Mouse (Mus musculus): ENCODE data around the gene Tecta. TPM values are rescaled to one million over a fixed set of nuclear protein-coding genes. Genes with fewer than 3 reads are reported as not detected.

The Tecta gene
- polyA plus RNA-seq, 1 experiment from 2014 or later: 0.09 TPM

DNA sequence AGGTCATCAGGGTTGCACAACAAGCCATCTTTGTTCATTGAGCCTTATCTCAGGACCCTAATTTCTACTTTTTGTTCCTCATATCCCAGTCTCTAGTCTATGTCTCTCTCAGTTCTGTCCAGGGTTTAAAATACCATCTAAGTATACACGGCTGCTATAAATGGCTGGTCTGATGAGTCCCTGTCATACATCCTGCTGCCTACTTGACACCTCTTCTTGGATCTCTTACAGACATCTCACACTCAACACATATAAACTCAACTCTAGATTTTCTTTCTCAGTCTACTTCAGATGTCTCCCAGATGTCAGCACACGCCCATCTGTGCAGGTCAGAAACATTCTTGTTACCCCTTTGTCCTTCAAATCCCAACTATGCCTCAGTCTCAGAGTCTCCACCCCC, 78.3 kb downstream of the Tecta start:
- no peak for DNase-seq (ENCODE audit: low spot score)

GRCm38 (mm10) chr9:42320616-42321015, 79.1 kb downstream of the Tecta start:
- no peak for DNase-seq (ENCODE audit: low spot score)

- no peak for DNase-seq (ENCODE audit: low spot score)
Measured at GRCm38 (mm10) chr9:42318455-42318987, 81.2 kb downstream of the Tecta start.

GRCm38 (mm10) chr9:42317337-42317736, 82.4 kb downstream of the Tecta start:
- DNase-seq (ENCODE audit: low spot score): no peak

DNA sequence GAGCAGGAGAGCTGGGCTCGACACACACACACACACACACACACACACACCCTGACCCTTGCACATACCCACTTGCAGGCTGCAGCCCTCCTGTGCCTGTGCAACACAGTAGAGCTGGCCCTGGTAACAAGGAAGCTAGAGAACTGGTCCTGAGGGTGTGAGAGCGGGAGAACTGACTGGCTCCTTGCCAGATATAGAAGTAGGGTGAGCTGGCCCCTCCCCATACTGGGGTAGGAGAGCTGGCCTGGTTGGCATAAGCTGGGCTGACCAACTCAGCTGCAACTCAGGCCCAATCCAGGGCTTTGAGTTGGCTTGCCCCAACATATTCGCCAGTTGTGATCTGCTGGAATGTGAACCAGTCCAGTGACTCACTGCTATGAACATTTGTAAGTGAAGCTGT, 83.9 kb downstream of the Tecta start:
- no peak for DNase-seq (ENCODE audit: low spot score)

GRCm38 (mm10) chr9:42314959-42315358, 84.8 kb downstream of the Tecta start:
- DNase-seq (ENCODE audit: low spot score): peak; percentile 30

GRCm38 (mm10) chr9:42314388-42314787, 85.3 kb downstream of the Tecta start:
- DNase-seq (ENCODE audit: low spot score): no peak

DNA sequence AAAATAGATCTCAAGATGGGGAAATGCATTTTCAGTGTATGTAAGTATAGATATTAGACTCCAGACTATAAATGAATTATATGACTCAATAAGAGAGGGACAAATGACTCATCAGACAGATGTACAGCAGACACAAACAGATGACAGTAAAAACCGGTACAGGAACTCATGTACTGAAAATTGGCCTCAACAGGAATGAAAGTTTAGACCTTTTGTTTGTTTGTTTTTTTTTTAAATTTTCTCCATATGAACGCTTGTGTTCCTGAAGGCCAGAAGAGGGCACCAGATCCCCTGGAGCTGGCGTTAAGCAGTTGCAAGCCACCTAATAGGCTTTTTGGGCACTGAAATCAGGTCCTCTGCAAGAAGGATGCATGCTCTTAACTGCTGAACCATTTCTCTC, 85.9 kb downstream of the Tecta start:
- no peak for DNase-seq (ENCODE audit: low spot score)

GRCm38 (mm10) chr9:42311311-42311710, 88.4 kb downstream of the Tecta start:
- DNase-seq (ENCODE audit: low spot score): no peak

GRCm38 (mm10) chr9:42303894-42304293, 95.8 kb downstream of the Tecta start:
- no peak for DNase-seq (ENCODE audit: low spot score)

- no peak for DNase-seq (ENCODE audit: low spot score)
Measured at GRCm38 (mm10) chr9:42301082-42301633, 98.6 kb downstream of the Tecta start.

DNA sequence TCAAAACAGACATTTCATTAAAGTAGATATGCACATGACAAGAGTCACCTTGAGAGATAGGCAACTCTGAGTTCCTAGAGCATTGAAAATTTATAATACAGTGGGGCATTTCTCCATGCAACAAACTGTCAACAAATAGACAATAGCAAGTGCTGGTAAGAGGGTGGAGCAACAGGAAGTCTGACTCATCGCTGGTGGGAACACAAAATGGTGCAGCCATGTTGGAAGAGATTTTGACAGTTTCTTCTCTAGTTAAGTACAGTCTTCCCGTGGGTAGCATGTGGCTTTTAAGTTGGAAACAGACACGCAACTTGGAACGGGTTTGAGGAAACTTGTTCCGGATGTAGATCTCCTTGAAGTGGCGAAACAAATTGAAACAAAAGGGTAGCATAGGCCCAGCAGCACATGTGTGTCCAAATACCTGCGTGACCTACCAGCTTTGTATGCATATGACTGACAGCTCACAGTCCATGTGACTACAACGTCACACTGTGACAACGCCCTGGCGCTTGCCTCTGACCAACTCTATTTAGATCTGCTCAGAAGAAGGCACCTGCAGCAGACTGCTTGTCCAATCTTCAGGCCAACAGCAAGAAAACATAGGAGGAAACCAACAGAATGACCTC, 103.3 kb downstream of the Tecta start:
- no peak for DNase-seq (ENCODE audit: low spot score)

DNA sequence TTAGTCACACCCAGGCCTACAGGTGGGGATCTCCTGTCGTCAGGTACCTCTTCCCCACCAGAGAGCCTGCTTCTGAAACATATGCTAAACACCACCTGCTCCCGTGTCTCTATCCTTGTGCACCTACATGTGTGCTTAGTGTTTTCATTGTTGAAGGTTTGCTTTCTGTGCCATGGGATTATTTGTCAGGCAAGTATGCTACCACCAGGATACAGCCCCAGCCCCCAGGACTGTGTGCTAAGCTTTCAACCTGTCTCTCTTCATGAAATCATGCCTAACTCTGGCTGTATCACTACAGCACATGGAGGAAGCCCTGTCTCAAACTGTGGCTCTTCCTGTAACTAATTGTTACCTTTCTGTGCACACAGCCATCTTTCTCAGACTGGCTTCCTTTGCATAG, 105.6 kb downstream of the Tecta start:
- no peak for DNase-seq (ENCODE audit: low spot score)

- DNase-seq (ENCODE audit: low spot score): no peak
Measured at GRCm38 (mm10) chr9:42293596-42293995, 106.1 kb downstream of the Tecta start.

- DNase-seq (ENCODE audit: low spot score): no peak
Measured at GRCm38 (mm10) chr9:42293051-42293450, 106.7 kb downstream of the Tecta start.

GRCm38 (mm10) chr9:42279676-42280075, 120.1 kb downstream of the Tecta start:
- no peak for DNase-seq (ENCODE audit: low spot score)

Small RNAs within 50 kb of the gene (microRNA-seq; reads per million reads assigned to microRNA genes)
- not detected for gene Gm44311 (ENCODE audit: borderline number of aligned reads)

Other genes starting within 250 kb of the Tecta start
- 54.7 and 58.3 TPM in 2 replicates for gene Sc5d, start 135.7 kb downstream of the Tecta start, polyA plus RNA-seq (2015; fragmentation: Nextera tagmentation; extraction: Ambion mirVana)
- 11.3 and 13.0 TPM in 2 replicates for gene Tbcel, start 107.9 kb upstream of the Tecta start, polyA plus RNA-seq (2015; fragmentation: Nextera tagmentation; extraction: Ambion mirVana)

All from thymus, postnatal 0 days (tissue).